ENCODE assay signal across 26 mouse cellular contexts in the genomic region with DNA sequence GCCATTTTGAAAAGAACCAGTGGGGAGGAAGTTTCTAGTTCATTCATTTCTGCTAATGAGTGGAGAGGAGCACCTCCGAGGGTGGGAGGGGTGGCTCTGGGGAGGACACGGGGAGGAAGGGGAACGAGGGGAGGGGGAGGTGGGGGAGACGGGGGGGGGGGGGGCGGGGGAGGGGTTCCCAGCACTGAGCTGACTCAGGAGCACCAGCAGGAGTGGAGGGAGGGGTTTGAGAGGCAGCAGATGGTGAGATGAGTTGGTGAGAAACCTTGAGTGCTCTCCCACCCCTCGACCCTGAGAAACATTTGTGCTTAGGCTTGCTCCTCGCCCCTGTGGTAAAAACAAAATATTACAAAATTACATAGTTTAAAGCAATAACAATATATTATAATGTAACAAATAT. TPM values are rescaled to one million over a fixed set of nuclear protein-coding genes. Genes with fewer than 3 reads are reported as not detected.
DNase-seq lines count a peak whose midpoint lies in the region; ATAC-seq and TF ChIP-seq lines count a peak whose summit lies in the region.
"Had no signal": no experiment of that assay in that cellular context is flagged by ENCODE, and none has a peak within 500 bp of the region (broad histone marks: within the 10 kb centered on the region; RNA-seq: fewer than 3 reads in every experiment).

No protein-coding gene starts in this region.

- H3K36me3 ChIP-seq in forebrain, embryonic 10.5 days (replicated peaks), result 0 out of 2 replicates have a peak, but pooled peaks cover 7% of the 10 kb centered on the region
- no peaks in the 10 kb centered on the region for H3K36me3 ChIP-seq in forebrain, postnatal 0 days (ENCODE audit: insufficient read depth)
- no peaks in the 10 kb centered on the region for H3K36me3 ChIP-seq in midbrain, embryonic 11.5 days (ENCODE audit: control insufficient read depth, insufficient read depth, low read length)
- peaks cover 8% of the 10 kb centered on the region for H3K36me3 ChIP-seq in midbrain, postnatal 0 days (ENCODE audit: insufficient read depth, low read length)
- H3K36me3 ChIP-seq: heart, embryonic 12.5 days; hindbrain, embryonic 12.5 days had no signal

- no peaks in the 10 kb centered on the region for H3K27me3 ChIP-seq in forebrain, embryonic 10.5 days (ENCODE audit: poor library complexity, severe bottlenecking)
- no peaks in the 10 kb centered on the region for H3K27me3 ChIP-seq in forebrain, postnatal 0 days (ENCODE audit: insufficient read depth, low read length)
- H3K27me3 ChIP-seq in midbrain, embryonic 11.5 days (ENCODE audit: control insufficient read depth, insufficient read depth, low read length), result no peaks in the 10 kb centered on the region
- no peaks in the 10 kb centered on the region for H3K27me3 ChIP-seq in midbrain, postnatal 0 days (ENCODE audit: insufficient read depth, low read length)
- H3K27me3 ChIP-seq: CH12.LX; embryonic facial prominence, embryonic 13.5 days; heart, embryonic 12.5 days; hindbrain, embryonic 12.5 days had no signal

- DNase-seq in forebrain, embryonic 10.5 days (ENCODE audit: extremely low spot score, low spot score), result peak; percentile 39
- DNase-seq in forebrain, postnatal 0 days, result no peak
- DNase-seq in heart, adult 11 months, result peak; percentile 42
- DNase-seq in heart, adult 18-20 months, result no peak
- no peak for DNase-seq in midbrain, embryonic 11.5 days (ENCODE audit: low spot score, missing footprints)
- DNase-seq in midbrain, postnatal 0 days (ENCODE audit: low spot score), result no peak
- no peak for DNase-seq in adrenal gland, postnatal 14 days
- DNase-seq: adrenal gland, adult 2 months; adrenal gland, postnatal 36 days; cerebellum, adult 11 months; cerebellum, adult 8-10 months; cerebellum, postnatal 14 days; gastrocnemius, postnatal 10 days; kidney, adult 9 months had no signal

- no peak for TF ChIP-seq CTCF in forebrain, postnatal 0 days (IDR thresholded peaks at IDR 0.05; ENCODE audit: low read depth)
- no peak for TF ChIP-seq CTCF in midbrain, postnatal 0 days (IDR thresholded peaks at IDR 0.05)

- no peak overlapping the region for H3K4me3 ChIP-seq in forebrain, embryonic 10.5 days
- no peak overlapping the region for H3K4me3 ChIP-seq in forebrain, postnatal 0 days (ENCODE audit: low read depth, low read length)
- H3K4me3 ChIP-seq in midbrain, embryonic 11.5 days (ENCODE audit: low read depth, low read length), result no peak overlapping the region
- H3K4me3 ChIP-seq in midbrain, postnatal 0 days (ENCODE audit: low read depth, low read length), result no peak overlapping the region
- H3K4me3 ChIP-seq: embryonic facial prominence, embryonic 13.5 days; heart, embryonic 12.5 days; hindbrain, embryonic 12.5 days had no signal

- H3K9ac ChIP-seq in forebrain, postnatal 0 days, result no peak overlapping the region
- H3K9ac ChIP-seq in midbrain, embryonic 11.5 days (ENCODE audit: low read length), result no peak overlapping the region
- no peak overlapping the region for H3K9ac ChIP-seq in midbrain, postnatal 0 days (replicated peaks; ENCODE audit: low read length, poor library complexity, severe bottlenecking)
- H3K9ac ChIP-seq: embryonic facial prominence, embryonic 13.5 days; heart, embryonic 12.5 days; hindbrain, embryonic 12.5 days had no signal

- H3K27ac ChIP-seq in forebrain, embryonic 10.5 days, result peak overlapping the region; percentile 41; the same call in 1 of the 2 replicates
- H3K27ac ChIP-seq in forebrain, postnatal 0 days (ENCODE audit: low read depth, low read length), result no peak overlapping the region
- no peak overlapping the region for H3K27ac ChIP-seq in midbrain, embryonic 11.5 days (ENCODE audit: low read depth, low read length)
- H3K27ac ChIP-seq in midbrain, postnatal 0 days (ENCODE audit: low read depth, low read length), result no peak overlapping the region
- H3K27ac ChIP-seq: embryonic facial prominence, embryonic 13.5 days; hindbrain, embryonic 12.5 days had no signal

- no peak overlapping the region for H3K4me2 ChIP-seq in forebrain, postnatal 0 days (ENCODE audit: low read depth)
- no peak overlapping the region for H3K4me2 ChIP-seq in midbrain, embryonic 11.5 days
- no peak overlapping the region for H3K4me2 ChIP-seq in midbrain, postnatal 0 days (ENCODE audit: low read depth, low read length, poor library complexity, severe bottlenecking)
- H3K4me2 ChIP-seq: embryonic facial prominence, embryonic 13.5 days; heart, embryonic 12.5 days; hindbrain, embryonic 12.5 days had no signal

- 33% methylated on average over 4 of the region's 7 CpGs for WGBS in forebrain, embryonic 10.5 days
- WGBS in forebrain, postnatal 0 days, result 22% methylated on average over 4 of the region's 7 CpGs
- 14% methylated on average over 6 of the region's 7 CpGs for WGBS in midbrain, embryonic 11.5 days
- WGBS in midbrain, postnatal 0 days, result 41% methylated on average over 3 of the region's 7 CpGs

- peaks cover 40% of the 10 kb centered on the region for H3K4me1 ChIP-seq in forebrain, embryonic 10.5 days
- no peaks in the 10 kb centered on the region for H3K4me1 ChIP-seq in forebrain, postnatal 0 days (ENCODE audit: insufficient read depth)
- peaks cover 5% of the 10 kb centered on the region; the same call in 1 of the 2 replicates for H3K4me1 ChIP-seq in midbrain, embryonic 11.5 days (ENCODE audit: control insufficient read depth, insufficient read depth, low read length)
- H3K4me1 ChIP-seq in midbrain, postnatal 0 days (ENCODE audit: insufficient read depth, low read length), result no peaks in the 10 kb centered on the region

- H3K9me3 ChIP-seq in forebrain, embryonic 10.5 days, result no peaks in the 10 kb centered on the region
- H3K9me3 ChIP-seq in forebrain, postnatal 0 days (ENCODE audit: low read length), result no peaks in the 10 kb centered on the region
- H3K9me3 ChIP-seq in midbrain, embryonic 11.5 days (ENCODE audit: control insufficient read depth, low read length), result no peaks in the 10 kb centered on the region
- H3K9me3 ChIP-seq in midbrain, postnatal 0 days (ENCODE audit: low read length), result no peaks in the 10 kb centered on the region
- H3K9me3 ChIP-seq: embryonic facial prominence, embryonic 13.5 days; heart, embryonic 12.5 days; hindbrain, embryonic 12.5 days had no signal

- no peak for ATAC-seq in forebrain, postnatal 0 days
- ATAC-seq in midbrain, embryonic 11.5 days (ENCODE audit: low FRiP score), result 0 out of 2 replicates have a peak, but pooled peaks have one; percentile 58
- no peak for ATAC-seq in midbrain, postnatal 0 days (ENCODE audit: low FRiP score)
- ATAC-seq: hindbrain, embryonic 16.5 days; inflammation-experienced regulatory T-cells, adult 6 months; intestine, postnatal 0 days had no signal

RNA-seq across cellular contexts. Expression of a gene that starts 19.6 kb away (rescaled TPM):
- polyA plus RNA-seq in forebrain, embryonic 10.5 days (2016; fragmentation: Nextera tagmentation; extraction: Ambion mirVana), result 35.5 and 36.0 TPM in 2 replicates
- total RNA-seq in forebrain, postnatal 0 days (2014; rRNA removed), result 14.0 and 19.1 TPM in 2 replicates
- polyA plus RNA-seq in forebrain, postnatal 0 days (2015; fragmentation: Nextera tagmentation; extraction: Ambion mirVana), result 38.9 and 42.1 TPM in 2 replicates
- total RNA-seq in heart, adult 18-20 months (2021), result 1 to 10 TPM; 2.9 to 3.2 TPM
- polyA plus RNA-seq in midbrain, embryonic 11.5 days (2014; fragmentation: Nextera tagmentation; extraction: Ambion mirVana), result 36.9 and 37.1 TPM in 2 replicates
- 18.3 and 19.6 TPM in 2 replicates for total RNA-seq in midbrain, postnatal 0 days (2014; rRNA removed)
- polyA plus RNA-seq in midbrain, postnatal 0 days (2015; fragmentation: Nextera tagmentation; extraction: Ambion mirVana), result 36.1 and 37.7 TPM in 2 replicates
- 21.7 and 21.9 TPM in 2 replicates for total RNA-seq in adrenal gland, postnatal 14 days (2021)

RNA-seq across cellular contexts. Expression of a gene that starts 30.2 kb away (rescaled TPM):
- polyA plus RNA-seq in forebrain, embryonic 10.5 days (2016; fragmentation: Nextera tagmentation; extraction: Ambion mirVana), result 0.23 and 0.33 TPM in 2 replicates
- 0.10 TPM in 1 of 2 replicates, not detected in the other for total RNA-seq in forebrain, postnatal 0 days (2014; rRNA removed)
- 0.09 and 0.17 TPM in 2 replicates for polyA plus RNA-seq in forebrain, postnatal 0 days (2015; fragmentation: Nextera tagmentation; extraction: Ambion mirVana)
- total RNA-seq in heart, adult 18-20 months (2021), result not detected
- polyA plus RNA-seq in midbrain, embryonic 11.5 days (2014; fragmentation: Nextera tagmentation; extraction: Ambion mirVana), result 0.21 TPM in 1 of 2 replicates, not detected in the other
- total RNA-seq in midbrain, postnatal 0 days (2014; rRNA removed), result not detected in 2 replicates
- 0.06 TPM in 1 of 2 replicates, not detected in the other for polyA plus RNA-seq in midbrain, postnatal 0 days (2015; fragmentation: Nextera tagmentation; extraction: Ambion mirVana)
- total RNA-seq in adrenal gland, postnatal 14 days (2021), result 0.49 and 17.1 TPM in 2 replicates
- total RNA-seq: adrenal gland, postnatal 36 days; gastrocnemius, postnatal 10 days; heart, postnatal 25 days had no signal
- polyA plus RNA-seq: cortical plate, adult 2 months; frontal cortex, adult 2 months; heart, embryonic 12.5 days; inflammation-experienced regulatory T-cells, adult 6 months had no signal

RNA-seq across cellular contexts. Expression of a gene that starts 36.9 kb away (rescaled TPM):
- polyA plus RNA-seq in forebrain, embryonic 10.5 days (2016; fragmentation: Nextera tagmentation; extraction: Ambion mirVana), result 5.3 and 5.4 TPM in 2 replicates
- 0.54 and 1.5 TPM in 2 replicates for total RNA-seq in forebrain, postnatal 0 days (2014; rRNA removed)
- polyA plus RNA-seq in forebrain, postnatal 0 days (2015; fragmentation: Nextera tagmentation; extraction: Ambion mirVana), result 0.88 and 1.2 TPM in 2 replicates
- not detected for total RNA-seq in heart, adult 18-20 months (2021)
- polyA plus RNA-seq in midbrain, embryonic 11.5 days (2014; fragmentation: Nextera tagmentation; extraction: Ambion mirVana), result 1.9 and 2.4 TPM in 2 replicates
- total RNA-seq in midbrain, postnatal 0 days (2014; rRNA removed), result 2.9 and 3.0 TPM in 2 replicates
- polyA plus RNA-seq in midbrain, postnatal 0 days (2015; fragmentation: Nextera tagmentation; extraction: Ambion mirVana), result 1.2 and 1.3 TPM in 2 replicates
- 1.3 and 22.2 TPM in 2 replicates for total RNA-seq in adrenal gland, postnatal 14 days (2021)
- total RNA-seq: adrenal gland, adult 2 months; adrenal gland, postnatal 36 days; CH12.LX; gastrocnemius, postnatal 10 days; gastrocnemius, postnatal 4 days; heart, adult 8-10 months; heart, postnatal 25 days had no signal
- polyA plus RNA-seq: frontal cortex, adult 2 months had no signal

Comparison
In these comparisons a context has a peak if more than half of its experiments do, and no peak if none do; other contexts are left out.
1. DNase-seq: peak in forebrain, embryonic 10.5 days (single experiment) and heart, adult 11 months (single experiment); none in forebrain, postnatal 0 days (single experiment), heart, adult 18-20 months (0 of 2), midbrain, embryonic 11.5 days (single experiment), midbrain, postnatal 0 days (single experiment) and adrenal gland, postnatal 14 days (single experiment).